ENCODE assay signal across 12 mouse cellular contexts in the genomic region with DNA sequence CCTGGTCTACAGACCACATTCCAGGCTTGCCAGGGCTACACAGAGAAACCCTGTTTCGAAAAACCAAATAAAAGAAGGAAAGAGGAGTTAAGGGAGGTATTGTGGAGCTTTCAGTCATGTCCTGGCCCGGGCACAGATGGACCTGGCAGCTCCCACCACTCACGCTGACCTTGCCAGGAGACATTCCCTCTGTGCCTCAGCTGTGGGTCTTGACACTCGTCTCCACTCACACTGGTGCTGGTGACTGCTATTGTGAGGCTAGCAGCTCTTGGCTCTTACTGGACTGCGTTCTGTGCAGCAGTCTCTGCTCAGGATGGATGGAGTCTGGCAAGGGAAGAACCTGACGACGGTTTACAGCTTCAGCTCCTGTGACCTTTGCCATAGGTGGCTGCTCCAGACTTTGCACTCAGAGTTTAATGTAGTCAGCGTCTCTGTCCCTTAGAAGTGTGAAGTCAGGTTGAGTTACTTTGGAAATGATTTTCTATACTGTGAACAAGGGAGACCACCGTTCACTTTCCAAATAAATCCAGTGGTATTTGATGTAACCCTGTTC.
DNase-seq lines count a peak whose midpoint lies in the region; ATAC-seq and TF ChIP-seq lines count a peak whose summit lies in the region.
"Had no signal": no experiment of that assay in that cellular context is flagged by ENCODE, and none has a peak within 500 bp of the region (broad histone marks: within the 10 kb centered on the region; RNA-seq: fewer than 3 reads in every experiment).

No protein-coding gene starts in this region.

- 48% methylated on average over 9 of the region's 9 CpGs for WGBS in intestine, postnatal 0 days
- 84% methylated on average over 9 of the region's 9 CpGs for whole genome bisulfite sequencing in liver, embryonic 12.5 days (ENCODE audit: insufficient replicate concordance)

- peaks cover 15% of the 10 kb centered on the region; the same call in 1 of the 2 replicates for H3K36me3 ChIP-seq in intestine, postnatal 0 days (ENCODE audit: control insufficient read depth, insufficient read depth)
- H3K36me3 ChIP-seq in liver, embryonic 12.5 days: peaks cover 51% of the 10 kb centered on the region

- H3K4me2 ChIP-seq in intestine, postnatal 0 days (replicated peaks; ENCODE audit: low read depth): no peak overlapping the region
- no peak overlapping the region for H3K4me2 ChIP-seq in liver, embryonic 12.5 days

- TF ChIP-seq CTCF in intestine, postnatal 0 days (IDR thresholded peaks at IDR 0.05; ENCODE audit: low read depth): no peak

- ATAC-seq in cerebellum, adult (ENCODE audit: insufficient number of reproducible peaks, low FRiP score, low TSS enrichment): no peak
- ATAC-seq in intestine, postnatal 0 days: peak; percentile 66
- ATAC-seq in liver, embryonic 12.5 days: no peak

- no peak overlapping the region for H3K9ac ChIP-seq in intestine, postnatal 0 days (ENCODE audit: low read depth, low read length)
- H3K9ac ChIP-seq in liver, embryonic 12.5 days: no peak overlapping the region

- no peaks in the 10 kb centered on the region for H3K27me3 ChIP-seq in intestine, postnatal 0 days (replicated peaks; ENCODE audit: control insufficient read depth, insufficient read depth, low read length)
- no peaks in the 10 kb centered on the region for H3K27me3 ChIP-seq in liver, embryonic 12.5 days (replicated peaks)

- H3K4me1 ChIP-seq in intestine, postnatal 0 days (replicated peaks; ENCODE audit: control insufficient read depth, insufficient read depth, low read length): 0 out of 2 replicates have a peak, but pooled peaks cover 12% of the 10 kb centered on the region
- H3K4me1 ChIP-seq in liver, embryonic 12.5 days: peaks cover 37% of the 10 kb centered on the region

- peak; percentile 40 to 57 for DNase-seq in cerebellum, postnatal 14 days
- peak; percentile 40 for DNase-seq in kidney, adult 18-20 months
- DNase-seq in kidney, postnatal 4 days: no peak
- DNase-seq in heart, adult 9 months (ENCODE audit: low spot score in 2 of 2): no peak
- DNase-seq in layer of hippocampus, adult 8-10 months (ENCODE audit: low spot score in 2 of 2): no peak
- DNase-seq: lung, postnatal 14 days; thymus, adult 18-20 months had no signal

- H3K9me3 ChIP-seq in intestine, postnatal 0 days (ENCODE audit: control insufficient read depth): no peaks in the 10 kb centered on the region
- H3K9me3 ChIP-seq in liver, embryonic 12.5 days (replicated peaks): no peaks in the 10 kb centered on the region
- H3K9me3 ChIP-seq: midbrain, embryonic 10.5 days had no signal

- H3K27ac ChIP-seq in intestine, postnatal 0 days (ENCODE audit: low read depth, low read length): 0 out of 2 replicates have a peak overlapping the region, but pooled peaks have one; percentile 50
- H3K27ac ChIP-seq in liver, embryonic 12.5 days: 0 out of 2 replicates have a peak overlapping the region, but pooled peaks have one; percentile 34
- H3K27ac ChIP-seq: midbrain, embryonic 10.5 days had no signal

- no peak overlapping the region for H3K4me3 ChIP-seq in intestine, postnatal 0 days (ENCODE audit: low read depth, low read length)
- no peak overlapping the region for H3K4me3 ChIP-seq in liver, embryonic 12.5 days
- H3K4me3 ChIP-seq: midbrain, embryonic 10.5 days; myocyte had no signal

Comparison
In these comparisons a context has a peak if more than half of its experiments do, and no peak if none do; other contexts are left out.
1. DNase-seq: peak in cerebellum, postnatal 14 days (2 of 2) and kidney, adult 18-20 months (single experiment); none in kidney, postnatal 4 days (0 of 2), heart, adult 9 months (0 of 2) and layer of hippocampus, adult 8-10 months (0 of 2).